7 mouse cellular contexts compared by ENCODE assay signal in the genomic region with DNA sequence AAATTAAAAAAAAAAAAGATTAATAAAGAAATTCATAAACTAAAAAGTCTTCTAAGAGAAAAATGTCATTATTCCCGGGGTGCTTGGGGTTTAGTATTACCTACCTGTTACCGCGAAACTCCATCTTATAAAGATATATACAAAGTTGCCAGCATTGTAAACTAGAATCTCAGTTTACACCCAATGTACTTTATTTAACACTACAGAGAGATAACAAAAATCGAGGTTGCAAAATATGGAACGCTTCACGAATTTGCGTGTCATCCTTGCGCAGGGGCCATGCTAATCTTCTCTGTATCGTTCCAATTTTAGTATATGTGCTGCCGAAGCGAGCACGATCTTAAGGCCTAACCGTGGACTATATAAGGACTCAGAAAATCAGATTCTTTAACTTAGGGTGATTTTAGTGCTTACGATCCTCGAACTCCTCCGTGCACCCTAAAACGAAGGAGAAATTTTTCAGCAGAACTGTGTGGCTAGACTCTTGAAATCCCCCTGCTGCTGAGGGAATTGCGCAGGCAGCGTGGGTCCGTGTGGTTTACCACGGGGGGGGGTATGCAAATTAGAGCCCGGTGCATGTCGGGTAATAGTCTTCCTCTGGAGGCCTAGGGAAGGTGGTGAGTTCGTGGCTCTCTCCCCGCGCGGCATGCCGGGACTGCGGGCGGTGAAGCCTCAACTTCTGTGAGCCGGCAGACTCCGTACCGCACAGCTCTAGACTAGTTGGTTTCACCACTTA.
DNase-seq lines count a peak whose midpoint lies in the region; ATAC-seq and TF ChIP-seq lines count a peak whose summit lies in the region.

No protein-coding gene starts in this region.

- H3K9me3 ChIP-seq in embryonic facial prominence, embryonic 12.5 days, result no peaks in the 10 kb centered on the region
- no peaks in the 10 kb centered on the region for H3K9me3 ChIP-seq in limb, embryonic 12.5 days
- H3K9me3 ChIP-seq in midbrain, embryonic 15.5 days, result no peaks in the 10 kb centered on the region

- no peaks in the 10 kb centered on the region for H3K27me3 ChIP-seq in embryonic facial prominence, embryonic 12.5 days
- H3K27me3 ChIP-seq in kidney, adult 2 months (replicated peaks; ENCODE audit: control insufficient read depth, insufficient read depth, low read length), result no peaks in the 10 kb centered on the region
- H3K27me3 ChIP-seq in limb, embryonic 12.5 days, result no peaks in the 10 kb centered on the region
- H3K27me3 ChIP-seq in midbrain, embryonic 15.5 days (replicated peaks), result no peaks in the 10 kb centered on the region
- no peaks in the 10 kb centered on the region for H3K27me3 ChIP-seq in spleen, adult 2 months (ENCODE audit: control insufficient read depth, insufficient read depth, low read length)

- peak overlapping the region; percentile 94 for H3K4me3 ChIP-seq in embryonic facial prominence, embryonic 12.5 days
- peak overlapping the region; percentile 61 for H3K4me3 ChIP-seq in kidney, adult 2 months (ENCODE audit: insufficient read depth, low read depth, low read length)
- peak overlapping the region; percentile 74 for H3K4me3 ChIP-seq in limb, embryonic 12.5 days (replicated peaks)
- peak overlapping the region; percentile 78 for H3K4me3 ChIP-seq in midbrain, embryonic 15.5 days
- peak overlapping the region; percentile 80 for H3K4me3 ChIP-seq in spleen, adult 2 months (ENCODE audit: extremely low read depth, insufficient read depth, insufficient read length)

- H3K27ac ChIP-seq in embryonic facial prominence, embryonic 12.5 days, result peak overlapping the region; percentile 88
- H3K27ac ChIP-seq in kidney, adult 2 months (ENCODE audit: insufficient read depth, low read depth, low read length), result peak overlapping the region; percentile 99
- H3K27ac ChIP-seq in limb, embryonic 12.5 days, result peak overlapping the region; percentile 94
- peak overlapping the region; percentile 95 for H3K27ac ChIP-seq in midbrain, embryonic 15.5 days
- peak overlapping the region; percentile 99 for H3K27ac ChIP-seq in spleen, adult 2 months (ENCODE audit: insufficient read depth, low read length)

- peak overlapping the region; percentile 70 for H3K4me2 ChIP-seq in embryonic facial prominence, embryonic 12.5 days (replicated peaks)
- H3K4me2 ChIP-seq in limb, embryonic 12.5 days, result peak overlapping the region; percentile 61
- H3K4me2 ChIP-seq in midbrain, embryonic 15.5 days, result peak overlapping the region; percentile 61

- peak; percentile 88 for ATAC-seq in embryonic facial prominence, embryonic 12.5 days (ENCODE audit: insufficient number of reproducible peaks, insufficient read depth, low FRiP score, low TSS enrichment)
- peak; percentile 82 for ATAC-seq in limb, embryonic 12.5 days (ENCODE audit: insufficient number of reproducible peaks, insufficient read depth, low FRiP score, low TSS enrichment, low read depth)
- ATAC-seq in midbrain, embryonic 15.5 days (replicated peaks), result peak; percentile 88

- DNase-seq in adrenal gland, postnatal 25 days, result peak; percentile 95
- peak; percentile 95 to 99 for DNase-seq in heart, adult 18-20 months
- peak; percentile 97 for DNase-seq in kidney, adult 2 months
- DNase-seq in spleen, adult 2 months (ENCODE audit: low read depth in 1 of 2, low spot score in 2 of 2), result peak; percentile 94

- WGBS in embryonic facial prominence, embryonic 12.5 days, result under 1% methylated on average over 33 of the region's 33 CpGs
- WGBS in kidney, adult 2 months, result under 1% methylated on average over 33 of the region's 33 CpGs
- WGBS in limb, embryonic 12.5 days, result under 1% methylated on average over 33 of the region's 33 CpGs
- under 1% methylated on average over 33 of the region's 33 CpGs for WGBS in midbrain, embryonic 15.5 days
- under 1% methylated on average over 33 of the region's 33 CpGs for WGBS in spleen, adult 2 months

- H3K4me1 ChIP-seq in embryonic facial prominence, embryonic 12.5 days, result peaks cover 5% of the 10 kb centered on the region; the same call in 1 of the 2 replicates
- H3K4me1 ChIP-seq in kidney, adult 2 months (ENCODE audit: control insufficient read depth, insufficient read depth, low read length), result peaks cover 5% of the 10 kb centered on the region
- peaks cover 11% of the 10 kb centered on the region for H3K4me1 ChIP-seq in limb, embryonic 12.5 days (replicated peaks)
- H3K4me1 ChIP-seq in midbrain, embryonic 15.5 days, result peaks cover 16% of the 10 kb centered on the region
- peaks cover 4% of the 10 kb centered on the region for H3K4me1 ChIP-seq in spleen, adult 2 months (ENCODE audit: control insufficient read depth, insufficient read depth, insufficient read length)

- no peaks in the 10 kb centered on the region for H3K36me3 ChIP-seq in embryonic facial prominence, embryonic 12.5 days
- no peaks in the 10 kb centered on the region for H3K36me3 ChIP-seq in kidney, adult 2 months (ENCODE audit: control insufficient read depth, insufficient read depth, low read length)
- H3K36me3 ChIP-seq in limb, embryonic 12.5 days, result no peaks in the 10 kb centered on the region
- no peaks in the 10 kb centered on the region for H3K36me3 ChIP-seq in midbrain, embryonic 15.5 days (replicated peaks)
- no peaks in the 10 kb centered on the region for H3K36me3 ChIP-seq in spleen, adult 2 months (ENCODE audit: control insufficient read depth, insufficient read depth, low read length)

- peak; percentile 14 for TF ChIP-seq POLR2A in kidney, adult 2 months (IDR thresholded peaks at IDR 0.05; ENCODE audit: low read depth, low read length)
- TF ChIP-seq POLR2A in spleen, adult 2 months (IDR thresholded peaks at IDR 0.05; ENCODE audit: low read depth, low read length), result peak; percentile 56

- H3K9ac ChIP-seq in embryonic facial prominence, embryonic 12.5 days, result peak overlapping the region; percentile 66
- peak overlapping the region; percentile 70 for H3K9ac ChIP-seq in limb, embryonic 12.5 days (replicated peaks)
- peak overlapping the region; percentile 81 for H3K9ac ChIP-seq in midbrain, embryonic 15.5 days

- no peak for TF ChIP-seq CTCF in kidney, adult 2 months (conservative IDR thresholded peaks at IDR 0.05; ENCODE audit: insufficient read depth, insufficient read length, low read depth, low read length)
- no peak for TF ChIP-seq CTCF in spleen, adult 2 months (IDR thresholded peaks at IDR 0.05; ENCODE audit: extremely low read depth, insufficient read depth, insufficient read length, insufficient replicate concordance)

Comparison
In these comparisons a context has a peak if more than half of its experiments do, and no peak if none do; other contexts are left out.
1. Peak in every context shown above with its lines: DNase-seq, ATAC-seq, H3K4me3 ChIP-seq and H3K27ac ChIP-seq.